Mouse (Mus musculus) intestine, embryonic 14.5 days (tissue): ENCODE data around the gene Olfr221. TPM values are rescaled to one million over a fixed set of nuclear protein-coding genes. Genes with fewer than 3 reads are reported as not detected.

Experiments used
- ATAC-seq: fragments of 200-750 bp; cut with Nextera tagmentation; replicated peaks from 2 replicates; pipeline ENCODE4 v1.8.0; 2017; ENCODE audit warnings: low read depth, moderate number of reproducible peaks, moderate TSS enrichment, moderate library complexity; ENCODE audit not compliant: low FRiP score, low TSS enrichment
- DNase-seq: peaks from one replicate; pipeline ENCODE4 v3.0.0-alpha.2; 2018; ENCODE audit warnings: low spot score
- H3K27ac ChIP-seq: fragments of 300-500 bp; sonication (generic); 2 replicates; pipeline ENCODE4 v1.5.1; 2014; ENCODE audit warnings: low read depth, mild to moderate bottlenecking, control low read depth
- H3K27me3 ChIP-seq: fragments of 300-500 bp; sonication (generic); replicated peaks from 2 replicates; pipeline ENCODE4 v1.6.1; 2014; ENCODE audit warnings: low read length, control low read depth; ENCODE audit not compliant: control insufficient read depth, insufficient read depth
- H3K36me3 ChIP-seq: fragments of 300-500 bp; sonication (generic); 2 replicates; pipeline ENCODE4 v1.6.1; 2014; ENCODE audit warnings: low read length, control low read depth; ENCODE audit not compliant: control insufficient read depth, insufficient read depth
- H3K4me1 ChIP-seq: fragments of 300-500 bp; sonication (generic); replicated peaks from 2 replicates; pipeline ENCODE4 v1.6.1; 2014; ENCODE audit warnings: low read length, control low read depth, mixed read lengths; ENCODE audit not compliant: control insufficient read depth, insufficient read depth
- H3K4me2 ChIP-seq: fragments of 300-500 bp; sonication (generic); 2 replicates; pipeline ENCODE4 v1.6.1; 2014; ENCODE audit warnings: low read length
- H3K4me3 ChIP-seq: fragments of 300-500 bp; sonication (generic); 2 replicates; pipeline ENCODE4 v1.5.1; 2014; ENCODE audit warnings: low read depth, low read length, control low read depth, mixed read lengths
- H3K9ac ChIP-seq: fragments of 300-500 bp; sonication (generic); 2 replicates; pipeline ENCODE4 v1.6.1; 2014; ENCODE audit warnings: mild to moderate bottlenecking, low read length
- H3K9me3 ChIP-seq: fragments of 300-500 bp; sonication (generic); 2 replicates; pipeline ENCODE4 v1.6.1; 2016; ENCODE audit warnings: low read length, control low read depth; ENCODE audit not compliant: control insufficient read depth
- WGBS: fragments of 180-500 bp; shearing (Covaris S2); extraction: QIAGEN DNeasy Blood & Tissue Kit; methylation state at CpG from one replicate; pipeline ENCODE4 v1.1.7; 2014; 5-methylcytosine and 5-hydroxymethylcytosine counted together
- polyA plus RNA-seq: library from polyadenylated mRNA; unstranded; fragments of >200 nt; fragmentation: Nextera tagmentation; extraction: Ambion mirVana; gene quantifications from 2 replicates; pipeline ENCODE4 v1.2.1, GENCODE M21; 2014

Olfr221 gene
- polyA plus RNA-seq, 1 experiment from 2014 or later, result not detected

DNA sequence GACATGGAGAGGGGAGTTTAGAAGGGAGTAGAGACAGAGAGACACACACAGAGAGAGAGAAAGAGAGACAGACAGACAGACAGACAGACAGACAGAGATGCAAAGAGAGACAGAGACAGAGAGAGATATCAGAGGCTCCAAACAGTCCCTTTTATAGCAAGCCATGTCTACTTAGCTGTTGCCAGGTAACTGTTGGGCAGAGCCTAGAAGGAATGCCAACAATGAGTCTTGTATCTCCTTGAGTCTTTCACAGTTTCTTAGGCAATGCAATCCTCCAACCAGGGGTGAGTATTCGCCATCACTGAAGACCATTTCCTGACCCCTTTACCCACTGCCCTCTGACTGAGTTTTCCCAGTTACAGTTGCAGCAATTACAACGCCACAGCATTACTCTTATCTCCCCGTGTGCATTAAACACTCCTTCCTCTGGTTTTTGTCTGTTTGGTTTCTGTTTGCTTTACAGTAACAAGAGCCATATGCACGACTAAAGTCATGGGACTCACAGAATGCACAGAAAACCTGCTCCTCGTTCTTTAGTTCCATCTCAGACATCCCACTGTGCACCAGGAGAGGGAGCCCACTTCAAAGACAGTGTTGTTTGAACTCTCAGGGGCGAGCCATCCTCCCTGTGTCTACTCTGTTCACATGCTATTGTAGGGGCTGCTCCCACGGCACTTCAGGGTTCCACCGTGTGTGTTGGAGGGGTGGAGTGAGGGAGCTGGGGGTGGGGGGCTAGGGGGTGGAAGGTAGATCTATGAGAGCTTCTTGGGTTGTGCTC lies 2.8 kb upstream of the Olfr221 start:
- WGBS, result 3% methylated on average over 8 of the region's 8 CpGs
- Histone ChIP-seq H3K9me3 (no peaks in the 10 kb centered on the region), H3K4me3 (no peak overlapping the region), H3K27ac (no peak overlapping the region), H3K4me1 (peaks cover 4% of the 10 kb centered on the region; the same call in 1 of the 2 replicates), H3K27me3 (no peaks in the 10 kb centered on the region), H3K9ac (no peak overlapping the region), H3K4me2 (no peak overlapping the region), H3K36me3 (no peaks in the 10 kb centered on the region)
- ATAC-seq (peak; percentile 58; the same call in 1 of the 2 replicates), DNase-seq (peak; percentile 63)

DNA sequence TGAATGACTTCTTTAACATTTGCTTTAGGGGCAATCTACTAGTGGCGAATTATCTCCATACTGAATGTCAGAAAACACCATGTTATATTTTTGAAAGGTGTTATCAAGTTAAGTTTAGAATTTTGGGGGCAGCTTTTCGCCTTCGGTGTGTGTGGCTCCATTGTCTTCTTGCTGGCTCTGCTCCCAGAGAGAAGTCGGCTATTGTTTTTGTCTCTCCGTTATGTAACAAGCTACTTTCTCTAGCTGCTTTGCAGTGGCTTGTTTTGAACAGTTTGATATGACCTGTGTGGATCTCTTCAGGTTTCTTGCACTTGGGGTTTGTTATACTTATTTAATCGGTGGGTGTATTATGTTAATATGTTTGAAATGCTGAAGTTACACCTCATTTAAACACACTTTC lies 1.2 kb upstream of the Olfr221 start:
- H3K4me1 ChIP-seq, result peaks cover 4% of the 10 kb centered on the region; the same call in 1 of the 2 replicates
- no peaks in the 10 kb centered on the region for H3K36me3 ChIP-seq
- ATAC-seq (no peak), DNase-seq (no peak)
- no peaks in the 10 kb centered on the region for H3K9me3 ChIP-seq
- WGBS, result 72% methylated on average over 6 of the region's 6 CpGs
- no peak overlapping the region for H3K4me3 ChIP-seq
- no peaks in the 10 kb centered on the region for H3K27me3 ChIP-seq
- H3K27ac ChIP-seq, result no peak overlapping the region
- H3K9ac ChIP-seq, result no peak overlapping the region
- H3K4me2 ChIP-seq, result no peak overlapping the region

DNA sequence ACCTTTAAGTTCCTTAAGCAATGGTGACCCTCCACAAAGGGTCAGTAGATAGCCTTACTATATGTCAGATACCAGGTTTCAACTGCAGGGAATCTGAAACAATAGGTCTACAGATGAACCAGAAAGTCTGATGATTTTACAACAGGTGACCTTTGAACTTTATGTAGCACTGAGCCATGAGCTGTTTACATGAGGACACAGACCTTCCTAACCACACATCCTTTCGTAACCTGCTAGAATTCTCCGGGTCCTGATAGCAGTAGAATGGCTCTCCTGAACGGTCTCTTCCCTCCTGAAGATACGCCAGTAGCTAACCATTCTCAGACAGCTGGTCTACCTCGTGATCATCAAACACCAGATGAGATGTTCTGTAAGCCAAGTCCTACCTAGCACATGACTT lies 2.9 kb downstream of the Olfr221 start:
- H3K9ac ChIP-seq, result no peak overlapping the region
- ATAC-seq, result no peak
- H3K4me2 ChIP-seq, result no peak overlapping the region
- WGBS, result 64% methylated on average over 5 of the region's 5 CpGs
- no peaks in the 10 kb centered on the region for H3K4me1 ChIP-seq
- H3K36me3 ChIP-seq, result no peaks in the 10 kb centered on the region
- no peaks in the 10 kb centered on the region for H3K27me3 ChIP-seq
- H3K9me3 ChIP-seq, result no peaks in the 10 kb centered on the region
- no peak for DNase-seq
- no peak overlapping the region for H3K27ac ChIP-seq
- no peak overlapping the region for H3K4me3 ChIP-seq

DNA sequence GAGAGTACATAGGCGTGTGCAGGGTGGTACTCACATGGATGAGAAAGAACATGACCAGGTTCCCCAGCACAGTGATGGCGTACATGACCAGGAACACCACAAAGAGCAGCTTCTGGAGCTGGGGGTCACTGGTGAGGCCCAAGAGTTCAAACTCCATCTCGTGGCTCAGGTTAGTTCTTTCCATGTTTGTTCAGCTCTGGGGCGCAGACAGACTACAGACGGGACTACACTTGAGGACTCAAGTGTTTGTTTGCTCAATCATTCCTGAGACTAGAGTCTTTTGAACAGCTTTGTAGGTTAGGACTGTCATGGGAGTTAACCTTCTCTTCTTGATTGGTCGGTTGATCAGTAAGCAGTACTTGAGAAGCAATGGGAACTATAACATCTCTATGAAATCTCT lies 6.3 kb downstream of the Olfr221 start:
- Histone ChIP-seq H3K4me1 (no peaks in the 10 kb centered on the region), H3K9ac (no peak overlapping the region), H3K27ac (no peak overlapping the region), H3K27me3 (no peaks in the 10 kb centered on the region), H3K4me3 (no peak overlapping the region), H3K4me2 (no peak overlapping the region), H3K9me3 (no peaks in the 10 kb centered on the region), H3K36me3 (no peaks in the 10 kb centered on the region)
- WGBS, result 81% methylated on average over 6 of the region's 6 CpGs
- ATAC-seq (no peak), DNase-seq (no peak)

DNA sequence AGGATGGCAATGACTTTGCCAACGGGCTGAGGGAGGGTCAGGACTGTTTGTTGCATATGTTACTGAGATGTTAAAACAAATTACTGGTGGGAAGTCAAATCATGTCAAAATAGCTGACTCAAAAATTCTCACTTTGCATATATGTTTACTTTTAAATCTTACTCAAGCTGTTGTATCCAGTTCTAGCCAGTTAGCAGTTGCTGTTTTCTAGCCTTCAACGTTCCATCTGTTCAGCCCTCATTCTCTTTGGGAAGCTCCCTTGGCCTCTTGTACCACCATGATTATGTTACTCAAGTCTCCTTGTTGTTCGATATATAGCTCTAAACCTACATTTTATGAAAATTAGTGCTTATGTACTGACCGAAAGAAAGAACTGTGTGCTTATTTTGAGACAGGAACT lies 15.9 kb downstream of the Olfr221 start:
- ATAC-seq (no peak), DNase-seq (no peak)
- Histone ChIP-seq H3K9me3 (no peaks in the 10 kb centered on the region), H3K4me3 (no peak overlapping the region), H3K9ac (no peak overlapping the region), H3K4me1 (peaks cover 9% of the 10 kb centered on the region; the same call in 1 of the 2 replicates), H3K4me2 (no peak overlapping the region), H3K27me3 (no peaks in the 10 kb centered on the region), H3K36me3 (no peaks in the 10 kb centered on the region), H3K27ac (no peak overlapping the region)
- WGBS, result 80% methylated on average over 4 of the region's 4 CpGs

DNA sequence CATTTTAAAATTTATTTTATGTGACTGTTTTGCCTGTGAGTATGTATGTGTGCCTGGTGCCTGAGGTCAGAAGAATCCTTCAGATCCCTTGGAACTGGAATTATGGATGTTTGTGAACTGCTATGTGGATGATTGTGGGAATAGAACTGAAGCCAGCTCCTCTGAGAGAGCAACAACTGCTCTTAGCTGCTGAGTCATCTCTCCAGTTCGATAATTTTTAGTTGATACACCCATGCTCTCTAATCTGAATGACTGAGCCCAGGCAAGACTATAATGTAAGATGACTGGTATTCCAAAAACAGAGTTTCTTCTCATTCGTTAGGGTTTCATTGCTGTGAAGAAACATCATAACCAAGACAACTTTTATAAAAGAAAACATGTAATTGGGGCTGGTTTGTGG lies 18.1 kb downstream of the Olfr221 start:
- Histone ChIP-seq H3K27me3 (no peaks in the 10 kb centered on the region), H3K9ac (no peak overlapping the region), H3K4me2 (no peak overlapping the region), H3K27ac (no peak overlapping the region), H3K36me3 (no peaks in the 10 kb centered on the region), H3K4me3 (no peak overlapping the region), H3K4me1 (peaks cover 15% of the 10 kb centered on the region), H3K9me3 (no peaks in the 10 kb centered on the region)
- ATAC-seq (no peak), DNase-seq (no peak)
- 83% methylated on average over 2 of the region's 2 CpGs for WGBS

DNA sequence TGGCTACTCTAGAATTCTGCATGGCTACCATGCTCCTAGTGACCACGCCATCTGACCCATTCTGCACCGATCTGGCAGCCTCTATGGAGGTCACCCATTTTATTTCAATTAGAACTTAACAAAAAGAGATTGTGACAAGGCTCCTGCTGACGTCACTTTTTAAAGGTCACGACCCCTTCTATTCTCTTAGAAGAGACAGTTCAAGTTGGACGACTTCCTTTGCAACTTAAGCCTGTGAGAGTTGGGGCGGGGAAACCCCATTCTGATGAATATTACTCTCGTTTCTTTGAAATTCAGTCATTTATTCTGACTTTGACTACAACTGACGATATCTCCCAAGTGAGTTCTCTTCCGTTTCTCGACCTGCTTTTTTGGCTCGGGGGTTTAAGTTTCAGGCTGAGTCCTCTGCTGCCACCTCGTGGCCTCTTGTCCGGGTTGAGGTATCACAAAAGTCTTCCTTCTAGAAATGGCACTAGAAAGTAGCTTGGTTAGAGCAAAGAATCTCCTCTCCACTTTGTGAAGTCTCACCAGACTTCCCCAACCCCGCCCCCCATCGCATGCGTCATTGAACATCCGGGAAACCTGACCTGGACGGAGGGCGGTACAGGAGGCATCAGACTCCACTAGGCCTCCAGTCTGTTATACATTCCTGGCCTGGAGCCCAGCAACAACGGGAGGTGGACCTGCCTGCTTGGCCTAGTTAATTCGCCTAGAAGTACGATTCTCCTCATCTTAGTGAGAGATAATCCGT lies 19.4 kb downstream of the Olfr221 start:
- Histone ChIP-seq H3K4me2 (peak overlapping the region; percentile 47), H3K4me1 (peaks cover 22% of the 10 kb centered on the region), H3K27me3 (no peaks in the 10 kb centered on the region), H3K27ac (peak overlapping the region; percentile 85), H3K9me3 (no peaks in the 10 kb centered on the region), H3K4me3 (peak overlapping the region; percentile 27), H3K36me3 (no peaks in the 10 kb centered on the region), H3K9ac (0 out of 2 replicates have a peak overlapping the region, but pooled peaks have one; percentile 12)
- WGBS, result 6% methylated on average over 23 of the region's 23 CpGs
- ATAC-seq (peak; percentile 25; the same call in 1 of the 2 replicates), DNase-seq (peak; percentile 94)

DNA sequence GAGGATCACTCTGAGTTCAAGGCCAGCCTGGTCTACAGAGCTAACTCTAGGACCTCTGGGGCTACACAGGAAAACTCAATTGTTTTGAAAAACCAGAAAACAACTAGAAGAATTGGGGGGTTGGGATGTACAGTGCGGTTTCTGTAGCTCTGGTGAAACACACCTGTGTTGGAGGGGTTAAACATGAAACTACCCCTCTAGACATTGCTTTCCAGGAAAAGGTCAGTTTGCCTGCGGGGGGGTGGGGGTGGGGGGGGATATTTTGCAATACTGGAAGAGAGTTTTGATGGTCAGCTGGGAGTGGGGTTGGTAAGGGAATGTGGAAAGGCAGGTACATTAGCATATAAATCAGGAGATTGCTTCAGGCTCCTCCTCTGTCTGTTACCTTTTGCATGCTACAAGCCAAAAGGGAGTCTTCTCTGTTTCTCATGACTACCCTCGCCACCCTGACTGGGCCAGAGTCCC lies 20.0 kb downstream of the Olfr221 start:
- WGBS, result 71% methylated on average over 3 of the region's 3 CpGs
- Histone ChIP-seq H3K9ac (no peak overlapping the region), H3K9me3 (no peaks in the 10 kb centered on the region), H3K4me3 (no peak overlapping the region; the same call in 1 of the 2 replicates), H3K27me3 (no peaks in the 10 kb centered on the region), H3K27ac (peak overlapping the region; percentile 85), H3K36me3 (no peaks in the 10 kb centered on the region), H3K4me1 (peaks cover 22% of the 10 kb centered on the region), H3K4me2 (peak overlapping the region; percentile 47)
- DNase-seq (no peak), ATAC-seq (no peak)
